Mouse (Mus musculus): ENCODE measurements around the gene Slc25a33. TPM values are rescaled to one million over a fixed set of nuclear protein-coding genes. Genes with fewer than 3 reads are reported as not detected.

Slc25a33 gene
- total and polyA plus RNA-seq, 2 experiments from 2014 or later, result 20.4 to 39.6 TPM

DNA sequence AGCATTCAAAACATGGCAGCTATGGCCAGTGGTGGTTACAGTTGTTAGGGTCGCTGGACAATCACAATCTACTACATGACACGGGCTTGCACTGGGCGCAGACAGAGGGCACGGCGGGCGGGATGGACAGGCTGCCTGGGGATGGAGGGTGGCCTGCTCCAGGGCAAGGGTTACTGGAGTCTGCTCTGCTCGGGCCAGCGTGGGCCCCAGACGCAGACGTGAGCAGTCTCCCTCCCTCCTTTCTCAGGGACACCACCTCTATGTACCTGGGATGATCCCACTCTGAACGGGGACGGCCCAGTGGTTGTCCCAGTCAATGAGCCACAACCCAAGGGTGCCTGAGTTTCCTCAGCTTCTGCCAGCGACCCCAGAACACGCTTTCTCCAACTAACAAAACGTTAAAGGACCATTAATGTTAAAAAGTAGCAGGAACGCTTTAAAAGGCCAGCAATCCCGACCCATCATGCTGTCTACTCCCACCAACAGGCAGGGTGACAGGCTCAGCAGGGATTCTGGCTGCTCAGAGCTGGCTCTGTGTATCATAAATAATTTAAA is 49.1 kb downstream of the Slc25a33 start:
- Histone ChIP-seq H3K4me3 (ENCODE audit: low read length) (no peak overlapping the region), H3K9me3 (ENCODE audit: low read length) (no peaks in the 10 kb centered on the region), H3K27ac (no peak overlapping the region), H3K9ac (replicated peaks; ENCODE audit: low read length) (0 out of 2 replicates have a peak overlapping the region, but pooled peaks have one; percentile 9), H3K4me1 (ENCODE audit: insufficient read depth, low read length) (no peaks in the 10 kb centered on the region), H3K4me2 (ENCODE audit: low read depth, low read length) (no peak overlapping the region), H3K36me3 (ENCODE audit: insufficient read depth, low read length) (peaks cover 37% of the 10 kb centered on the region), H3K27me3 (ENCODE audit: insufficient read depth, low read length) (no peaks in the 10 kb centered on the region)
- WGBS, result 89% methylated on average over 17 of the region's 17 CpGs
- ATAC-seq (no peak), DNase-seq (ENCODE audit: low spot score) (no peak)
- no peak for TF ChIP-seq CTCF (IDR thresholded peaks at IDR 0.05; ENCODE audit: low read depth)

DNA sequence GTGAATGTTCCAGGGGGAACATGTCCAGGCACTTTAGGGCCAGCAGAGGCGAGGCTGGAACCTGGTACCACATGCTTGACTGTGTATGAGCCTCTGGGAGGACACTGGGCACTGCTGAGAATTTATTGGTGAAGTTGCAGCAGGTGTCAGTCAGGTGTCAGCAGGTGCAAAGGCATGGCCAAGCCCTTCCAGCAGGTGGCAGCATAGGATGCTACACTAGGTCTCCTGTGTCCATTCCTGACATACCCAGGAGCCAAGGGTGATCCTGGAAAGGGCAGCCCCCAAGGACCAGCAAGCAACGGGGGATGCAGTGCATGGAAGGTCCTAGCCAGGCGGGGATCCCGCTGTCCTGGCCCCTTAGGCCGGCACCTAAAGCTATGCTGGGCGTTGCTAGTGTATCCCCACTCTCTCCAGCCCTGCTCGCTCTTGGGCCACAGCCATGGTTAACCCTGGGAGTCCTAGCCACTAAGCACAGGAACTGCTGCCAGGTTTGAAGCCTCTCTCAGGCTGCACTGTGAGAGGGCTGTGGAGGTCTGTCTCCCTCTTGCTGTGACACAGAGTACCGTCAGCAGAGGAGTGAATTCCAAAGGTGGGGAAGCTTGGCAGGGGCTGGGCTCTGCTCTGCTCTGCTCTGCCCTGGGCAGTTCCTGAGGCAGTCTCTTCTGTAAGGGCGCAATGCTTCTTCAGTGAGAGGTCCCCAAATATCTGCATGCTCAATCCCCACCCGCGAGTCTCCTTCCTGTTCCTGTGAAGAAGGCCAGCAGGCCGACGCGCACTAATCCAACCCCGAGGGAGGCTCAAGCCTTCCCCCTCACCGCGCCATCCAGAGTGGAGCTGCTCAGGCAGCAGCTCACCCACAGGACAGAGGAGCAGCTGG is 50.0 kb downstream of the Slc25a33 start:
- no peaks in the 10 kb centered on the region for H3K4me1 ChIP-seq (ENCODE audit: insufficient read depth, low read length)
- DNase-seq (ENCODE audit: low spot score), result peak; percentile 71
- H3K36me3 ChIP-seq (ENCODE audit: insufficient read depth, low read length), result peaks cover 38% of the 10 kb centered on the region
- no peak overlapping the region for H3K4me3 ChIP-seq (ENCODE audit: low read length)
- no peaks in the 10 kb centered on the region for H3K9me3 ChIP-seq (ENCODE audit: low read length)
- H3K27ac ChIP-seq, result 0 out of 2 replicates have a peak overlapping the region, but pooled peaks have one; percentile 1
- 54% methylated on average over 17 of the region's 17 CpGs for WGBS
- no peaks in the 10 kb centered on the region for H3K27me3 ChIP-seq (ENCODE audit: insufficient read depth, low read length)
- H3K9ac ChIP-seq (replicated peaks; ENCODE audit: low read length), result 0 out of 2 replicates have a peak overlapping the region, but pooled peaks have one; percentile 9
- peak; percentile 61 for TF ChIP-seq CTCF (IDR thresholded peaks at IDR 0.05; ENCODE audit: low read depth)
- peak; percentile 63 for ATAC-seq
- no peak overlapping the region for H3K4me2 ChIP-seq (ENCODE audit: low read depth, low read length)

GRCm38 (mm10) chr4:149723021-149723390 is 51.1 kb downstream of the Slc25a33 start:
- H3K9me3 ChIP-seq (ENCODE audit: low read length), result no peaks in the 10 kb centered on the region
- ATAC-seq, result no peak
- no peak overlapping the region for H3K4me2 ChIP-seq (ENCODE audit: low read depth, low read length)
- peak; percentile 42 for DNase-seq (ENCODE audit: low spot score)
- 42% methylated on average over 12 of the region's 12 CpGs for WGBS
- H3K4me3 ChIP-seq (ENCODE audit: low read length), result no peak overlapping the region
- no peak overlapping the region for H3K9ac ChIP-seq (replicated peaks; ENCODE audit: low read length)
- H3K27me3 ChIP-seq (ENCODE audit: insufficient read depth, low read length), result no peaks in the 10 kb centered on the region
- H3K36me3 ChIP-seq (ENCODE audit: insufficient read depth, low read length), result peaks cover 42% of the 10 kb centered on the region
- no peak for TF ChIP-seq CTCF (IDR thresholded peaks at IDR 0.05; ENCODE audit: low read depth)
- H3K27ac ChIP-seq, result no peak overlapping the region
- H3K4me1 ChIP-seq (ENCODE audit: insufficient read depth, low read length), result no peaks in the 10 kb centered on the region

DNA sequence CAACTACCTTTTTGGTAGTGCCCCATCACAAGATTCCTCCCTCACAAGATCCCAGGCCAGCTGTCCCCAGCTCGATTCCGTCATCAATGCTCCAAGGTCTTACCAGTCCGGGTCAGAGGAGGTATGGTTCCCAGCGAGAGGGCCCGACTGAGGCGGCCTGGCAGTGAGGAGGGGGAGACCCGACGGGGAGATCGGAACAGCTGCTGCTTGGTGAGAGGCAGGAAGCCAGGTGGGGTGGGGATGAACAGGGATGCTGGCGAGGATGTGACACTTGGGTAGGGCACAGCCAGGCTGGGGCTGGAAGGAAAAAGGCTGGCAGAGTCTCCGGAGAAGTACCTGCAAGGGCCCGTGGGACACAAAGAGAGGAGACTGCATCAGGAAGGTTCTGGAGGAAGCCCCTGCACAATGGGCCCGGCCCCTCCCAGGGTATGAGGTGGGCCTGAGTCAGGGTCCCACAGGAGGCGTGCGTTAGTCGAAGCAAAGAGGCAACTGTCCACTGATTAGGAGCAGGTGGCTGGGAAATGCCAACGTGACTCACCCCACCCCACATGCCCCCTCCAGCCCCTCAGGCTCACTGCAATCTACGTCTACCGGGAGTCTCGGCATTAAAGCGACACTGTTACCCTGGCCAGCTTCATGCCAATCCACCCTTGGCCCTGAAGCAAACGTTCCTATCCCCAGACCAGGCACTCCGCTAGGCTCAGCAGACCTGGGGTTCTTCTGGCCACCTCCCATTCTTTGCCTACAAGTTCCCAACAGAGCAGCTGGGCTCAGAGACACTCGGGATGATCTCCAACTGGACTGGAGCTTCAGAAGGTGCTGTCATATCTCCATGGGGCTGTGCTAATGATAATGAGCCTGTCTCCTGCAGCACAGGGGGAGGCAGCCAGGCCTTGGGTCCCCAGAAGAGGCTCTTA is 51.7 kb downstream of the Slc25a33 start:
- peaks cover 42% of the 10 kb centered on the region for H3K36me3 ChIP-seq (ENCODE audit: insufficient read depth, low read length)
- no peaks in the 10 kb centered on the region for H3K4me1 ChIP-seq (ENCODE audit: insufficient read depth, low read length)
- TF ChIP-seq CTCF (IDR thresholded peaks at IDR 0.05; ENCODE audit: low read depth), result no peak
- no peak overlapping the region for H3K27ac ChIP-seq
- DNase-seq (ENCODE audit: low spot score), result no peak
- no peak for ATAC-seq
- H3K9me3 ChIP-seq (ENCODE audit: low read length), result no peaks in the 10 kb centered on the region
- no peaks in the 10 kb centered on the region for H3K27me3 ChIP-seq (ENCODE audit: insufficient read depth, low read length)
- H3K9ac ChIP-seq (replicated peaks; ENCODE audit: low read length), result no peak overlapping the region
- 59% methylated on average over 24 of the region's 24 CpGs for WGBS
- H3K4me2 ChIP-seq (ENCODE audit: low read depth, low read length), result no peak overlapping the region
- no peak overlapping the region for H3K4me3 ChIP-seq (ENCODE audit: low read length)

- peaks cover 40% of the 10 kb centered on the region for H3K36me3 ChIP-seq (ENCODE audit: insufficient read depth, low read length)
- no peak overlapping the region for H3K4me2 ChIP-seq (ENCODE audit: low read depth, low read length)
- H3K4me1 ChIP-seq (ENCODE audit: insufficient read depth, low read length), result no peaks in the 10 kb centered on the region
- H3K4me3 ChIP-seq (ENCODE audit: low read length), result no peak overlapping the region
- H3K9me3 ChIP-seq (ENCODE audit: low read length), result no peaks in the 10 kb centered on the region
- no peak for TF ChIP-seq CTCF (IDR thresholded peaks at IDR 0.05; ENCODE audit: low read depth)
- H3K9ac ChIP-seq (replicated peaks; ENCODE audit: low read length), result no peak overlapping the region
- ATAC-seq, result no peak
- H3K27me3 ChIP-seq (ENCODE audit: insufficient read depth, low read length), result no peaks in the 10 kb centered on the region
- DNase-seq (ENCODE audit: low spot score), result no peak
- 87% methylated on average over 8 of the region's 8 CpGs for WGBS
- H3K27ac ChIP-seq, result no peak overlapping the region
Measured at GRCm38 (mm10) chr4:149721163-149721562, 52.9 kb downstream of the Slc25a33 start.

DNA sequence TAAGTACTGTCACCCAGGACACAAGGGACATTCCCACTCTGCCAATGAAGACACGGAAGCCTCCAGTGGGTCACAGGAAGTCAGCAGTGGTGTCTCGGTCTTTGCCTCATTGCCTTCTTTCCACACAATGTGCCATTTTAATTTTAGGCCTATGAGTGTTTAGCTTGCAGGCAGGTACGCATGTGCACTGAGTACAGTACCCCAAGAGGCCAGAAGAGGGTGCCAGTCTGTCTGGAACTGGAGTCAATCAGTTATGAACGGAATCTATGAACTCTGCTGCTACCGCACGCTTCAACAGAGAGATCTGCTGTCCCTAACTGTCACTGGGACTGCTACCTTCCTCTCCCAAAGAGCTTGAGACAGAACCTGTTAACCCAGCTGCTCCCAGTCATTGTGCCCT is 54.4 kb downstream of the Slc25a33 start:
- H3K36me3 ChIP-seq (ENCODE audit: insufficient read depth, low read length), result peaks cover 50% of the 10 kb centered on the region
- no peaks in the 10 kb centered on the region for H3K27me3 ChIP-seq (ENCODE audit: insufficient read depth, low read length)
- ATAC-seq, result no peak
- DNase-seq (ENCODE audit: low spot score), result peak; percentile 81
- no peak overlapping the region for H3K4me3 ChIP-seq (ENCODE audit: low read length)
- TF ChIP-seq CTCF (IDR thresholded peaks at IDR 0.05; ENCODE audit: low read depth), result peak; percentile 83
- H3K4me2 ChIP-seq (ENCODE audit: low read depth, low read length), result no peak overlapping the region
- no peak overlapping the region for H3K27ac ChIP-seq
- H3K4me1 ChIP-seq (ENCODE audit: insufficient read depth, low read length), result no peaks in the 10 kb centered on the region
- WGBS, result 69% methylated on average over 6 of the region's 6 CpGs
- no peak overlapping the region for H3K9ac ChIP-seq (replicated peaks; ENCODE audit: low read length)
- no peaks in the 10 kb centered on the region for H3K9me3 ChIP-seq (ENCODE audit: low read length)

All from hindbrain, postnatal 0 days (tissue).